Mouse (Mus musculus) midbrain, embryonic 11.5 days (tissue): ENCODE measurements around the gene Cadm1. TPM values are rescaled to one million over a fixed set of nuclear protein-coding genes. Genes with fewer than 3 reads are reported as not detected.

ENCODE experiments used
- ATAC-seq: fragments of 200-750 bp; cut with Nextera tagmentation; 2 replicates; pipeline ENCODE4 v1.8.0; 2017; ENCODE audit warnings: moderate TSS enrichment, moderate library complexity; ENCODE audit not compliant: low FRiP score
- DNase-seq: peaks from one replicate; pipeline ENCODE4 v3.0.0; 2015; ENCODE audit warnings: low spot score; ENCODE audit errors: missing footprints
- H3K27ac ChIP-seq: fragments of 300-500 bp; sonication (generic); 2 replicates; pipeline ENCODE4 v1.5.1; 2014; ENCODE audit warnings: low read depth, low read length
- H3K27me3 ChIP-seq: fragments of 300-500 bp; sonication (generic); 2 replicates; pipeline ENCODE4 v1.6.1; 2014; ENCODE audit warnings: mild to moderate bottlenecking, low read length, moderate library complexity, mixed read lengths; ENCODE audit not compliant: control insufficient read depth, insufficient read depth
- H3K36me3 ChIP-seq: fragments of 300-500 bp; sonication (generic); 2 replicates; pipeline ENCODE4 v1.6.1; 2014; ENCODE audit warnings: mild to moderate bottlenecking, low read length, moderate library complexity, mixed read lengths; ENCODE audit not compliant: control insufficient read depth, insufficient read depth
- H3K4me1 ChIP-seq: fragments of 300-500 bp; sonication (generic); 2 replicates; pipeline ENCODE4 v1.6.1; 2014; ENCODE audit warnings: low read length; ENCODE audit not compliant: control insufficient read depth, insufficient read depth
- H3K4me2 ChIP-seq: fragments of 300-500 bp; sonication (generic); 2 replicates; pipeline ENCODE4 v1.6.1; 2014; ENCODE audit warnings: mild to moderate bottlenecking, moderate library complexity
- H3K4me3 ChIP-seq: fragments of 300-500 bp; sonication (generic); 2 replicates; pipeline ENCODE4 v1.5.1; 2014; ENCODE audit warnings: low read depth, low read length
- H3K9ac ChIP-seq: fragments of 300-500 bp; sonication (generic); 2 replicates; pipeline ENCODE4 v1.6.1; 2014; ENCODE audit warnings: low read length
- H3K9me3 ChIP-seq: fragments of 300-500 bp; sonication (generic); 2 replicates; pipeline ENCODE4 v1.6.1; 2016; ENCODE audit warnings: low read length; ENCODE audit not compliant: control insufficient read depth
- WGBS: fragments of 180-500 bp; shearing (Covaris S2); extraction: QIAGEN DNeasy Blood & Tissue Kit; methylation state at CpG from one replicate; pipeline ENCODE4 v1.1.7; 2014; 5-methylcytosine and 5-hydroxymethylcytosine counted together
- polyA plus RNA-seq: library from polyadenylated mRNA; unstranded; fragments of >200 nt; fragmentation: Nextera tagmentation; extraction: Ambion mirVana; gene quantifications from 2 replicates; pipeline ENCODE4 v1.2.1, GENCODE M21; 2014

Cadm1 gene
- polyA plus RNA-seq, 1 experiment from 2014 or later, result 90.9 TPM

- Histone ChIP-seq H3K4me3 (no peak overlapping the region), H3K4me2 (no peak overlapping the region), H3K36me3 (no peaks in the 10 kb centered on the region), H3K4me1 (peaks cover 14% of the 10 kb centered on the region), H3K27ac (no peak overlapping the region), H3K9ac (no peak overlapping the region), H3K27me3 (no peaks in the 10 kb centered on the region), H3K9me3 (no peaks in the 10 kb centered on the region)
- DNase-seq (no peak), ATAC-seq (no peak)
- 96% methylated on average over 3 of the region's 3 CpGs for WGBS
These were observed 211.8 kb downstream of the Cadm1 start for GRCm38 (mm10) chr9:47741751-47742150.

- H3K4me3 ChIP-seq, result no peak overlapping the region
- ATAC-seq (no peak), DNase-seq (no peak)
- H3K36me3 ChIP-seq, result no peaks in the 10 kb centered on the region
- H3K27me3 ChIP-seq, result no peaks in the 10 kb centered on the region
- H3K9me3 ChIP-seq, result no peaks in the 10 kb centered on the region
- H3K9ac ChIP-seq, result no peak overlapping the region
- H3K4me2 ChIP-seq, result no peak overlapping the region
- H3K27ac ChIP-seq, result no peak overlapping the region
- WGBS, result 75% methylated on average over 3 of the region's 3 CpGs
- H3K4me1 ChIP-seq, result no peaks in the 10 kb centered on the region
These were observed 214.9 kb downstream of the Cadm1 start for GRCm38 (mm10) chr9:47744916-47745315.

GRCm38 (mm10) chr9:47745716-47746115, 215.7 kb downstream of the Cadm1 start:
- no peak overlapping the region for H3K9ac ChIP-seq
- H3K27me3 ChIP-seq, result no peaks in the 10 kb centered on the region
- 92% methylated on average over 7 of the region's 7 CpGs for WGBS
- DNase-seq (no peak), ATAC-seq (no peak)
- no peak overlapping the region for H3K27ac ChIP-seq
- H3K36me3 ChIP-seq, result no peaks in the 10 kb centered on the region
- no peak overlapping the region for H3K4me2 ChIP-seq
- no peak overlapping the region for H3K4me3 ChIP-seq
- no peaks in the 10 kb centered on the region for H3K4me1 ChIP-seq
- H3K9me3 ChIP-seq, result no peaks in the 10 kb centered on the region

- Histone ChIP-seq H3K4me3 (no peak overlapping the region), H3K4me1 (no peaks in the 10 kb centered on the region), H3K27ac (no peak overlapping the region), H3K4me2 (no peak overlapping the region), H3K27me3 (no peaks in the 10 kb centered on the region), H3K36me3 (no peaks in the 10 kb centered on the region), H3K9ac (no peak overlapping the region), H3K9me3 (no peaks in the 10 kb centered on the region)
- ATAC-seq (no peak), DNase-seq (no peak)
- 96% methylated on average over 5 of the region's 5 CpGs for WGBS
These were observed 219.2 kb downstream of the Cadm1 start for GRCm38 (mm10) chr9:47749160-47749559.

GRCm38 (mm10) chr9:47752516-47752915, 222.5 kb downstream of the Cadm1 start:
- H3K27me3 ChIP-seq, result no peaks in the 10 kb centered on the region
- no peak overlapping the region for H3K4me3 ChIP-seq
- H3K36me3 ChIP-seq, result no peaks in the 10 kb centered on the region
- WGBS, result 75% methylated on average over 5 of the region's 5 CpGs
- no peak overlapping the region for H3K4me2 ChIP-seq
- no peaks in the 10 kb centered on the region for H3K9me3 ChIP-seq
- H3K4me1 ChIP-seq, result no peaks in the 10 kb centered on the region
- ATAC-seq (no peak), DNase-seq (no peak)
- no peak overlapping the region for H3K9ac ChIP-seq
- no peak overlapping the region for H3K27ac ChIP-seq

GRCm38 (mm10) chr9:47753127-47753526, 223.2 kb downstream of the Cadm1 start:
- no peak for DNase-seq
- no peaks in the 10 kb centered on the region for H3K27me3 ChIP-seq
- H3K4me2 ChIP-seq, result no peak overlapping the region
- no peak overlapping the region for H3K27ac ChIP-seq
- 76% methylated on average over 7 of the region's 7 CpGs for WGBS
- no peaks in the 10 kb centered on the region for H3K36me3 ChIP-seq
- H3K9ac ChIP-seq, result no peak overlapping the region
- H3K4me1 ChIP-seq, result no peaks in the 10 kb centered on the region
- H3K9me3 ChIP-seq, result no peaks in the 10 kb centered on the region
- no peak overlapping the region for H3K4me3 ChIP-seq
- no peak for ATAC-seq

- DNase-seq (no peak), ATAC-seq (no peak)
- Histone ChIP-seq H3K9ac (no peak overlapping the region), H3K4me3 (no peak overlapping the region), H3K27me3 (no peaks in the 10 kb centered on the region), H3K9me3 (no peaks in the 10 kb centered on the region), H3K36me3 (no peaks in the 10 kb centered on the region), H3K4me1 (peaks cover 2% of the 10 kb centered on the region; the same call in 1 of the 2 replicates), H3K4me2 (no peak overlapping the region), H3K27ac (no peak overlapping the region)
- WGBS, result 63% methylated on average over 12 of the region's 12 CpGs
These were observed 225.1 kb downstream of the Cadm1 start for GRCm38 (mm10) chr9:47755119-47755518.

GRCm38 (mm10) chr9:47757798-47758197, 227.8 kb downstream of the Cadm1 start:
- no peaks in the 10 kb centered on the region for H3K36me3 ChIP-seq
- DNase-seq (no peak), ATAC-seq (no peak)
- no peaks in the 10 kb centered on the region for H3K9me3 ChIP-seq
- H3K4me2 ChIP-seq, result no peak overlapping the region
- no peaks in the 10 kb centered on the region for H3K27me3 ChIP-seq
- 87% methylated on average over 2 of the region's 2 CpGs for WGBS
- no peak overlapping the region for H3K9ac ChIP-seq
- no peak overlapping the region for H3K4me3 ChIP-seq
- H3K27ac ChIP-seq, result no peak overlapping the region
- H3K4me1 ChIP-seq, result peaks cover 2% of the 10 kb centered on the region; the same call in 1 of the 2 replicates

GRCm38 (mm10) chr9:47758320-47758719, 228.3 kb downstream of the Cadm1 start:
- no peaks in the 10 kb centered on the region for H3K36me3 ChIP-seq
- H3K4me1 ChIP-seq, result peaks cover 2% of the 10 kb centered on the region; the same call in 1 of the 2 replicates
- no peak overlapping the region for H3K4me2 ChIP-seq
- no peak overlapping the region for H3K27ac ChIP-seq
- DNase-seq (no peak), ATAC-seq (no peak)
- H3K27me3 ChIP-seq, result no peaks in the 10 kb centered on the region
- H3K9ac ChIP-seq, result no peak overlapping the region
- H3K9me3 ChIP-seq, result no peaks in the 10 kb centered on the region
- H3K4me3 ChIP-seq, result no peak overlapping the region
- 83% methylated on average over 3 of the region's 3 CpGs for WGBS

- Histone ChIP-seq H3K4me2 (no peak overlapping the region), H3K9ac (no peak overlapping the region), H3K27me3 (no peaks in the 10 kb centered on the region), H3K36me3 (no peaks in the 10 kb centered on the region), H3K27ac (no peak overlapping the region), H3K9me3 (no peaks in the 10 kb centered on the region), H3K4me1 (peaks cover 5% of the 10 kb centered on the region), H3K4me3 (no peak overlapping the region)
- DNase-seq, result no peak
- ATAC-seq, result no peak
- 70% methylated on average over 7 of the region's 7 CpGs for WGBS
These were observed 229.8 kb downstream of the Cadm1 start for GRCm38 (mm10) chr9:47759807-47760206.
